Mouse (Mus musculus) mouse embryonic stem cell (cell line): ENCODE measurements around the gene Mrpl10.

Experiments
- in situ Hi-C, 2 experiments: fragments of 300-500 bp; cut with MboI; formaldehyde crosslinking; loops; 1 replicate in 1 of 2; 3 replicates in 1 of 2; pipeline ENCODE4 v1.14.3; 2019 to 2020; ENCODE audit warnings: low sequenced_read_pairs in 2 of 2, low pct_unique_long_range_greater_than_20kb in 1 of 2, mixed read lengths in 1 of 2; ENCODE audit not compliant: unreplicated experiment in 1 of 2

The Mrpl10 gene

GRCm38 (mm10) chr11:97021873-97022484 lies 19.4 kb upstream of the Mrpl10 start:
- in situ Hi-C loops: loop anchor here (5.0 to 25.0 kb wide), 2 partner anchors 35 to 685 kb away; no protein-coding TSS in a partner anchor

- in situ Hi-C loops: loop anchor here (5.0 to 25.0 kb wide), 2 partner anchors 38 to 688 kb away; no protein-coding TSS in a partner anchor
Measured at GRCm38 (mm10) chr11:97024977-97025376, 16.4 kb upstream of the Mrpl10 start.

- in situ Hi-C loops: no loop called here
Measured at GRCm38 (mm10) chr11:97025721-97026344, 15.5 kb upstream of the Mrpl10 start.

- in situ Hi-C loops: no loop called here
Measured at GRCm38 (mm10) chr11:97029686-97030417, 11.5 kb upstream of the Mrpl10 start, which contains the start of gene Scrn2. Gene Scrn2 (plus strand): TSS chr11:97029938.

GRCm38 (mm10) chr11:97030426-97030825 lies 10.9 kb upstream of the Mrpl10 start:
- in situ Hi-C loops: no loop called here

- in situ Hi-C loops: no loop called here
Measured at GRCm38 (mm10) chr11:97031977-97032376, 9.4 kb upstream of the Mrpl10 start.

- in situ Hi-C loops: no loop called here
Measured at GRCm38 (mm10) chr11:97032499-97032898, 8.9 kb upstream of the Mrpl10 start.

GRCm38 (mm10) chr11:97033781-97034180 lies 7.6 kb upstream of the Mrpl10 start:
- in situ Hi-C loops: no loop called here

GRCm38 (mm10) chr11:97036141-97036540 lies 5.2 kb upstream of the Mrpl10 start:
- in situ Hi-C loops: no loop called here

GRCm38 (mm10) chr11:97038881-97039280 lies 2.5 kb upstream of the Mrpl10 start:
- in situ Hi-C loops: no loop called here

GRCm38 (mm10) chr11:97040301-97041021 lies 899 bp upstream of the Mrpl10 start:
- in situ Hi-C loops: no loop called here

GRCm38 (mm10) chr11:97044902-97045301 lies 3.5 kb downstream of the Mrpl10 start:
- in situ Hi-C loops: no loop called here

- in situ Hi-C loops: no loop called here
Measured at GRCm38 (mm10) chr11:97045861-97046260, 4.5 kb downstream of the Mrpl10 start.

GRCm38 (mm10) chr11:97048090-97048650 lies 6.8 kb downstream of the Mrpl10 start:
- in situ Hi-C loops: no loop called here

GRCm38 (mm10) chr11:97049492-97050085 lies 8.2 kb downstream of the Mrpl10 start:
- in situ Hi-C loops: no loop called here

- in situ Hi-C loops: no loop called here
Measured at GRCm38 (mm10) chr11:97050216-97050943, 9.0 kb downstream of the Mrpl10 start, which contains the start of gene Osbpl7. Gene Osbpl7 (plus strand): TSS chr11:97050628.

- in situ Hi-C loops: no loop called here
Measured at GRCm38 (mm10) chr11:97050944-97051586, 9.7 kb downstream of the Mrpl10 start.
